Mouse (Mus musculus) lung, adult 2 months (tissue): ENCODE measurements around the gene Angptl8.

Experiments used
- CTCF ChIP-seq: fragments of 200-500 bp; IDR thresholded peaks from 2 replicates; pipeline ENCODE4 v1.5.1; 2011; ENCODE audit warnings: mild to moderate bottlenecking, low read length, control low read depth; ENCODE audit not compliant: insufficient read depth
- POLR2A ChIP-seq: fragments of 200-500 bp; IDR thresholded peaks from 2 replicates; pipeline ENCODE4 v1.6.1; 2011; ENCODE audit warnings: low read depth, mild to moderate bottlenecking, control low read depth, low read length, borderline replicate concordance; ENCODE audit errors: extremely low read depth

GRCm38 (mm10) chr9:21801121-21801520 lies 34.2 kb upstream of the Angptl8 start:
- TF ChIP-seq CTCF (no peak), POLR2A (no peak)
